Mouse (Mus musculus): ENCODE measurements around the gene Cacng1.

- TF ChIP-seq POLR2A (IDR thresholded peaks at IDR 0.05; ENCODE audit: extremely low read depth, insufficient read depth, low read length) (no peak), CTCF (IDR thresholded peaks at IDR 0.05; ENCODE audit: extremely low read depth, insufficient read depth, low read length) (no peak)
These were observed 32.1 kb upstream of the Cacng1 start for GRCm38 (mm10) chr11:107748243-107749035.
